Mouse (Mus musculus): Measurements from ENCODE around the gene Egf. TPM values are rescaled to one million over a fixed set of nuclear protein-coding genes. Genes with fewer than 3 reads are reported as not detected.

Gene Egf
- polyA plus RNA-seq, 1 experiment from 2014 or later = 0.52 TPM

- WGBS = 71% methylated on average over 5 of the region's 5 CpGs
- Histone ChIP-seq H3K36me3 (ENCODE audit: control insufficient read depth, insufficient read depth, low read length) (no peaks in the 10 kb centered on the region), H3K4me3 (ENCODE audit: low read depth, low read length) (no peak overlapping the region), H3K9ac (ENCODE audit: low read length) (no peak overlapping the region), H3K4me2 (replicated peaks; ENCODE audit: low read depth) (no peak overlapping the region), H3K9me3 (ENCODE audit: control insufficient read depth, low read length) (no peaks in the 10 kb centered on the region), H3K4me1 (replicated peaks; ENCODE audit: control insufficient read depth, insufficient read depth) (no peaks in the 10 kb centered on the region), H3K27ac (replicated peaks) (no peak overlapping the region), H3K27me3 (ENCODE audit: control insufficient read depth, insufficient read depth, low read length) (no peaks in the 10 kb centered on the region)
- ATAC-seq (ENCODE audit: low FRiP score, low TSS enrichment) (no peak), DNase-seq (ENCODE audit: low spot score) (no peak)
- TF ChIP-seq EP300 (optimal IDR thresholded peaks at IDR 0.05) = no peak
- TF ChIP-seq CTCF (IDR thresholded peaks at IDR 0.05; ENCODE audit: low read depth) = no peak
Observed at GRCm38 (mm10) chr3:129687429-129687828, 67.7 kb downstream of the Egf start.

GRCm38 (mm10) chr3:129686698-129687333 lies 68.3 kb downstream of the Egf start:
- Histone ChIP-seq H3K4me3 (ENCODE audit: low read depth, low read length) (no peak overlapping the region), H3K27ac (replicated peaks) (no peak overlapping the region), H3K36me3 (ENCODE audit: control insufficient read depth, insufficient read depth, low read length) (no peaks in the 10 kb centered on the region), H3K9me3 (ENCODE audit: control insufficient read depth, low read length) (no peaks in the 10 kb centered on the region), H3K4me1 (replicated peaks; ENCODE audit: control insufficient read depth, insufficient read depth) (no peaks in the 10 kb centered on the region), H3K9ac (ENCODE audit: low read length) (no peak overlapping the region), H3K27me3 (ENCODE audit: control insufficient read depth, insufficient read depth, low read length) (no peaks in the 10 kb centered on the region), H3K4me2 (replicated peaks; ENCODE audit: low read depth) (no peak overlapping the region)
- ATAC-seq (ENCODE audit: low FRiP score, low TSS enrichment) (no peak), DNase-seq (ENCODE audit: low spot score) (peak; percentile 44)
- TF ChIP-seq CTCF (IDR thresholded peaks at IDR 0.05; ENCODE audit: low read depth) = peak; percentile 87
- no peak for TF ChIP-seq EP300 (optimal IDR thresholded peaks at IDR 0.05)
- WGBS = 56% methylated on average over 8 of the region's 8 CpGs

- no peak for DNase-seq (ENCODE audit: low spot score)
- Histone ChIP-seq H3K27me3 (ENCODE audit: control insufficient read depth, insufficient read depth, low read length) (no peaks in the 10 kb centered on the region), H3K4me3 (ENCODE audit: low read depth, low read length) (no peak overlapping the region), H3K4me2 (replicated peaks; ENCODE audit: low read depth) (no peak overlapping the region), H3K27ac (replicated peaks) (no peak overlapping the region), H3K4me1 (replicated peaks; ENCODE audit: control insufficient read depth, insufficient read depth) (no peaks in the 10 kb centered on the region), H3K9me3 (ENCODE audit: control insufficient read depth, low read length) (no peaks in the 10 kb centered on the region), H3K36me3 (ENCODE audit: control insufficient read depth, insufficient read depth, low read length) (no peaks in the 10 kb centered on the region), H3K9ac (ENCODE audit: low read length) (no peak overlapping the region)
- no peak for ATAC-seq (ENCODE audit: low FRiP score, low TSS enrichment)
- TF ChIP-seq CTCF (IDR thresholded peaks at IDR 0.05; ENCODE audit: low read depth) (no peak), EP300 (optimal IDR thresholded peaks at IDR 0.05) (no peak)
- 82% methylated on average over 12 of the region's 12 CpGs for WGBS
Observed at GRCm38 (mm10) chr3:129686196-129686595, 68.9 kb downstream of the Egf start.

GRCm38 (mm10) chr3:129683060-129683679 lies 71.9 kb downstream of the Egf start:
- H3K4me2 ChIP-seq (replicated peaks; ENCODE audit: low read depth) = no peak overlapping the region
- no peaks in the 10 kb centered on the region for H3K9me3 ChIP-seq (ENCODE audit: control insufficient read depth, low read length)
- 92% methylated on average over 10 of the region's 10 CpGs for WGBS
- DNase-seq (ENCODE audit: low spot score) (no peak), ATAC-seq (ENCODE audit: low FRiP score, low TSS enrichment) (no peak)
- no peak overlapping the region for H3K4me3 ChIP-seq (ENCODE audit: low read depth, low read length)
- no peaks in the 10 kb centered on the region for H3K27me3 ChIP-seq (ENCODE audit: control insufficient read depth, insufficient read depth, low read length)
- no peak overlapping the region for H3K27ac ChIP-seq (replicated peaks)
- H3K36me3 ChIP-seq (ENCODE audit: control insufficient read depth, insufficient read depth, low read length) = no peaks in the 10 kb centered on the region
- H3K9ac ChIP-seq (ENCODE audit: low read length) = no peak overlapping the region
- TF ChIP-seq CTCF (IDR thresholded peaks at IDR 0.05; ENCODE audit: low read depth) = peak; percentile 58
- no peak for TF ChIP-seq EP300 (optimal IDR thresholded peaks at IDR 0.05)
- no peaks in the 10 kb centered on the region for H3K4me1 ChIP-seq (replicated peaks; ENCODE audit: control insufficient read depth, insufficient read depth)

- H3K4me2 ChIP-seq (replicated peaks; ENCODE audit: low read depth) = no peak overlapping the region
Observed at GRCm38 (mm10) chr3:129682389-129682788, 72.7 kb downstream of the Egf start.

GRCm38 (mm10) chr3:129681841-129682240 lies 73.3 kb downstream of the Egf start:
- Histone ChIP-seq H3K4me3 (ENCODE audit: low read depth, low read length) (no peak overlapping the region), H3K27ac (replicated peaks) (no peak overlapping the region), H3K9ac (ENCODE audit: low read length) (no peak overlapping the region), H3K4me1 (replicated peaks; ENCODE audit: control insufficient read depth, insufficient read depth) (no peaks in the 10 kb centered on the region), H3K4me2 (replicated peaks; ENCODE audit: low read depth) (no peak overlapping the region), H3K36me3 (ENCODE audit: control insufficient read depth, insufficient read depth, low read length) (no peaks in the 10 kb centered on the region), H3K27me3 (ENCODE audit: control insufficient read depth, insufficient read depth, low read length) (no peaks in the 10 kb centered on the region), H3K9me3 (ENCODE audit: control insufficient read depth, low read length) (no peaks in the 10 kb centered on the region)
- ATAC-seq (ENCODE audit: low FRiP score, low TSS enrichment) (0 out of 2 replicates have a peak, but pooled peaks have one; percentile 32), DNase-seq (ENCODE audit: low spot score) (no peak)
- TF ChIP-seq CTCF (IDR thresholded peaks at IDR 0.05; ENCODE audit: low read depth) (no peak), EP300 (optimal IDR thresholded peaks at IDR 0.05) (no peak)
- WGBS = 59% methylated on average over 4 of the region's 4 CpGs

More at GRCm38 (mm10) chr3:129682389-129682788, 72.7 kb downstream of the Egf start:
- Histone ChIP-seq H3K4me3 (ENCODE audit: low read depth, low read length) (no peak overlapping the region), H3K9me3 (ENCODE audit: control insufficient read depth, low read length) (no peaks in the 10 kb centered on the region), H3K27me3 (ENCODE audit: control insufficient read depth, insufficient read depth, low read length) (no peaks in the 10 kb centered on the region), H3K9ac (ENCODE audit: low read length) (no peak overlapping the region), H3K27ac (replicated peaks) (no peak overlapping the region), H3K4me1 (replicated peaks; ENCODE audit: control insufficient read depth, insufficient read depth) (no peaks in the 10 kb centered on the region), H3K36me3 (ENCODE audit: control insufficient read depth, insufficient read depth, low read length) (no peaks in the 10 kb centered on the region)
- no peak for ATAC-seq (ENCODE audit: low FRiP score, low TSS enrichment)
- 63% methylated on average over 10 of the region's 10 CpGs for WGBS
- no peak for DNase-seq (ENCODE audit: low spot score)
- TF ChIP-seq EP300 (optimal IDR thresholded peaks at IDR 0.05) (no peak), CTCF (IDR thresholded peaks at IDR 0.05; ENCODE audit: low read depth) (no peak)
